Mouse (Mus musculus): ENCODE measurements around the gene Tmem108.

Gene Tmem108

DNA sequence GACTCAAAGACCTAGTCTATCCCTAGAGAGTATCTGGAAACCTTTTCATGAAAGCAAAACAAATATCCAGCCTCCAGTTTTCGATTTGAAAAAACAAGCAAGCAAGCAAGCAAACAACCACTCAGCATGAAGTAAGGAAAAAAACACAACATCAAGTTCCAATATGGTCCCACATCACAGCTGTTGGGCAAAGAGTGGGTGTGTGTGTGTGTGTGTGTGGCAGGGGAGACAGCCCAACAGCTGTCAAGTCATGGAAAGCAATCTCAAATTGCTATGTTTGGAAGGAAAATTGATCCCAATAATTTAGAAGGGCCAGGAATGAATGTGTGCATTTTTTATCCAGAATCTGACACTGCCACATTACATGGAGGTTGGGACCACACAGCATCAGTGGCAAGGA, 155.6 kb downstream of the Tmem108 start:
- H3K4me1 ChIP-seq (replicated peaks; ENCODE audit: low read depth, low read length): no peaks in the 10 kb centered on the region
- H3K27me3 ChIP-seq (ENCODE audit: insufficient read depth, low read length): no peaks in the 10 kb centered on the region
- H3K9me3 ChIP-seq (ENCODE audit: low read length): peaks cover 5% of the 10 kb centered on the region; the same call in 1 of the 2 replicates
- no peak overlapping the region for H3K4me3 ChIP-seq (replicated peaks; ENCODE audit: low read length)
- TF ChIP-seq NANOG (IDR thresholded peaks at IDR 0.05; ENCODE audit: borderline replicate concordance, low read length) (no peak), CTCF (conservative IDR thresholded peaks at IDR 0.05; ENCODE audit: low read length) (no peak), POU5F1 (IDR thresholded peaks at IDR 0.05; ENCODE audit: borderline replicate concordance, low read length) (no peak)
- H3K36me3 ChIP-seq (ENCODE audit: insufficient read depth, low read length): no peaks in the 10 kb centered on the region

DNA sequence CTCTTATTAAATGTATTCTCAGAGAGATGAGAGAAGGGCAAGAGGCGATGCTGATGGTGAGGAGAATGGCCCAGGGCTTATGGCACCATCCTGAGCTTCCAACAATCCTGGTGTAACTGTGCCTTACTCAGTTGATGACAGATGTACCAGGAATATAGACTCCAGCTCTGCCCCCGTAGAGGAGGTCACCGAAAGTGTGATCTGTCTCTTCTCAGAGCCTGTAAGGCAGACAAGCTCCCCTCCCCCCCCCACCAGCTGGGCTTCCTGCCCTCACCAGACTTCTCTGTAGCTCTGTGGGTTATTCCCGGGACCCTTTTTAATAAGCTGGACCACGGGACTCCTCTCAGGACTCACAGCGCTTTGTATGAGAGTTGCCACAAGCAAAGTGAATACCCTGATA, 157.8 kb downstream of the Tmem108 start:
- H3K4me1 ChIP-seq (replicated peaks; ENCODE audit: low read depth, low read length): no peaks in the 10 kb centered on the region
- H3K4me3 ChIP-seq (replicated peaks; ENCODE audit: low read length): no peak overlapping the region
- no peaks in the 10 kb centered on the region for H3K27me3 ChIP-seq (ENCODE audit: insufficient read depth, low read length)
- TF ChIP-seq CTCF (conservative IDR thresholded peaks at IDR 0.05; ENCODE audit: low read length) (no peak), POU5F1 (IDR thresholded peaks at IDR 0.05; ENCODE audit: borderline replicate concordance, low read length) (no peak), NANOG (IDR thresholded peaks at IDR 0.05; ENCODE audit: borderline replicate concordance, low read length) (no peak)
- H3K9me3 ChIP-seq (ENCODE audit: low read length): no peaks in the 10 kb centered on the region
- no peaks in the 10 kb centered on the region for H3K36me3 ChIP-seq (ENCODE audit: insufficient read depth, low read length)

DNA sequence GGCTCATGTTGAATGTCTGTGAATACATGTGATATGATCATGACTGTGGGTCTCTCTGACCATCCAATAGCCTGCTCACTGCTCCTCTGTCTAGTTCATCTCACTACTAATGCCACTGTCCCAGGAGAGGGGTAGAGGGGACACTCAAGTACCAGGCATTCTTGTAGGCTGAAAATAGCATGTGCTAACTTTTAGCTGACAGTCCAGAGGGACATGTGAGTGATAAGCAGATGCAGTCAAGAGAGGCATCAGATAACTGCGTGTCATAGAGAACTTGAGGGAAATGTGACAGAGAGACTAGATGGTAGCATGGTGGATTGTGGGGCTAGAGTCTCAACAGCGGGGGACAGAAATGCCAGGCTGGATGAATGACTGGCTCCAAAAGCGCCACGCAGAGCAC, 159.8 kb downstream of the Tmem108 start:
- Histone ChIP-seq H3K36me3 (ENCODE audit: insufficient read depth, low read length) (no peaks in the 10 kb centered on the region), H3K27me3 (ENCODE audit: insufficient read depth, low read length) (no peaks in the 10 kb centered on the region), H3K4me3 (replicated peaks; ENCODE audit: low read length) (no peak overlapping the region), H3K9me3 (ENCODE audit: low read length) (no peaks in the 10 kb centered on the region), H3K4me1 (replicated peaks; ENCODE audit: low read depth, low read length) (no peaks in the 10 kb centered on the region)
- TF ChIP-seq NANOG (IDR thresholded peaks at IDR 0.05; ENCODE audit: borderline replicate concordance, low read length) (no peak), POU5F1 (IDR thresholded peaks at IDR 0.05; ENCODE audit: borderline replicate concordance, low read length) (no peak), CTCF (conservative IDR thresholded peaks at IDR 0.05; ENCODE audit: low read length) (no peak)

DNA sequence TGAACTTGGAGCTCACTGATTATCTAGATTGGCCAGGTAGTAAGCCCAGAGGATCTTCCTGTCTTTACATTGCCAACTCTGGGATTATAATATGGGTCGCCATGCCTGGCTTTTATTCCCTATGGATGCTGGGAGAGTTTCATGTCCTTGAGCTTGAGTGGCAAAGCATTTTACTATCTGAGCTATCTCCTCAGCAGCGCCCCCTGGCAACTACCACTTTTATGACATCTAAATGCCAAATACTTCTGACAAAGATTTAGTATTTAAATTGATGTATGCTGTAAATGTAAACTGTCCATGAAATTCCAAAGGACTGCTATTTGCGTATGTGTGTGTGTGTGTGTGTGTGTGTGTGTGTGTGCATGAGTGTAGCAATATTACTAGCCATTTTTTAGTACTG, 160.8 kb downstream of the Tmem108 start:
- Histone ChIP-seq H3K36me3 (ENCODE audit: insufficient read depth, low read length) (no peaks in the 10 kb centered on the region), H3K4me1 (replicated peaks; ENCODE audit: low read depth, low read length) (no peaks in the 10 kb centered on the region), H3K4me3 (replicated peaks; ENCODE audit: low read length) (no peak overlapping the region), H3K9me3 (ENCODE audit: low read length) (no peaks in the 10 kb centered on the region), H3K27me3 (ENCODE audit: insufficient read depth, low read length) (no peaks in the 10 kb centered on the region)
- no peak for TF ChIP-seq NANOG (IDR thresholded peaks at IDR 0.05; ENCODE audit: borderline replicate concordance, low read length)
- TF ChIP-seq POU5F1 (IDR thresholded peaks at IDR 0.05; ENCODE audit: borderline replicate concordance, low read length): no peak
- TF ChIP-seq CTCF (conservative IDR thresholded peaks at IDR 0.05; ENCODE audit: low read length): peak; percentile 36

DNA sequence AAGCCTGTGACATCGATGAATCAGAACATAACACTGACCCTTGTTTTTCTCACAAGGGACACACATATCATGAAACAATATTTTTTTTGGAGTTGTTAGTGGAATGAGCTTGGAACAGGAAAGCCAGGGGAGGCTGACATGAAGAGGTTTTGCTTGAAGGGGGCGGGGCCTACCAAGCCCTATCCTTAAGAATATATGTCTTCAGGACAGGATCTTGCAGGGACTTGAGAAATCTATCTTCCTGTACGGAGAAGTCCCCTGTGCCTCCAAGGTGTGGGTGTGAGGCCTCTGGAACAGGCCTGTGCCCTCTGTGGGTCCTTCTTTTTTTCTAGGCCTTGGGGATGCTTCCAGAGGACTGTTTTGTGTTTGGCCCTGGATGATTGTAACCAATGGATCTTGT, 161.7 kb downstream of the Tmem108 start:
- Histone ChIP-seq H3K36me3 (ENCODE audit: insufficient read depth, low read length) (no peaks in the 10 kb centered on the region), H3K4me3 (replicated peaks; ENCODE audit: low read length) (no peak overlapping the region), H3K9me3 (ENCODE audit: low read length) (no peaks in the 10 kb centered on the region), H3K4me1 (replicated peaks; ENCODE audit: low read depth, low read length) (no peaks in the 10 kb centered on the region), H3K27me3 (ENCODE audit: insufficient read depth, low read length) (no peaks in the 10 kb centered on the region)
- TF ChIP-seq NANOG (IDR thresholded peaks at IDR 0.05; ENCODE audit: borderline replicate concordance, low read length) (no peak), POU5F1 (IDR thresholded peaks at IDR 0.05; ENCODE audit: borderline replicate concordance, low read length) (no peak), CTCF (conservative IDR thresholded peaks at IDR 0.05; ENCODE audit: low read length) (no peak)

DNA sequence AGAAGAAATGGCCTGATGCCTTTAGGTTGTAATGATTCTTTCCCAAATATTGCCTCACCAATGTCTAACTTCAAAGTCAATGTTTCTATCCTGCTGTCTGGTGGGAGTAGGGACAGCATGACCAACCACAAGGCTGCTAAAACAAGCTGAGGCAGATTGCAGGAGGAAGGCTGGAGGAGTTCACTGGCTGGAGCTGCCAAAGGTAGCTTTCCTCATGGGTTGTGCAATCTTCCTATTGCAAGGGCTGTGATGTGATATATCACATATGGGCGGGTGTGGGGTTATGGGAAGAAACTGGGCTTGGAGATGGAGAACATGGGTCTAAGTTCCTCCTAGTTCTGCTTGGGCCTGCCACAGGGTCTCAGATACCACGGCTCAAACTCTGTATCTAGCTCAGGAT, 163.8 kb downstream of the Tmem108 start:
- Histone ChIP-seq H3K36me3 (ENCODE audit: insufficient read depth, low read length) (no peaks in the 10 kb centered on the region), H3K27me3 (ENCODE audit: insufficient read depth, low read length) (no peaks in the 10 kb centered on the region), H3K4me3 (replicated peaks; ENCODE audit: low read length) (no peak overlapping the region), H3K9me3 (ENCODE audit: low read length) (no peaks in the 10 kb centered on the region), H3K4me1 (replicated peaks; ENCODE audit: low read depth, low read length) (no peaks in the 10 kb centered on the region)
- TF ChIP-seq CTCF (conservative IDR thresholded peaks at IDR 0.05; ENCODE audit: low read length): no peak
- no peak for TF ChIP-seq NANOG (IDR thresholded peaks at IDR 0.05; ENCODE audit: borderline replicate concordance, low read length)
- TF ChIP-seq POU5F1 (IDR thresholded peaks at IDR 0.05; ENCODE audit: borderline replicate concordance, low read length): no peak

DNA sequence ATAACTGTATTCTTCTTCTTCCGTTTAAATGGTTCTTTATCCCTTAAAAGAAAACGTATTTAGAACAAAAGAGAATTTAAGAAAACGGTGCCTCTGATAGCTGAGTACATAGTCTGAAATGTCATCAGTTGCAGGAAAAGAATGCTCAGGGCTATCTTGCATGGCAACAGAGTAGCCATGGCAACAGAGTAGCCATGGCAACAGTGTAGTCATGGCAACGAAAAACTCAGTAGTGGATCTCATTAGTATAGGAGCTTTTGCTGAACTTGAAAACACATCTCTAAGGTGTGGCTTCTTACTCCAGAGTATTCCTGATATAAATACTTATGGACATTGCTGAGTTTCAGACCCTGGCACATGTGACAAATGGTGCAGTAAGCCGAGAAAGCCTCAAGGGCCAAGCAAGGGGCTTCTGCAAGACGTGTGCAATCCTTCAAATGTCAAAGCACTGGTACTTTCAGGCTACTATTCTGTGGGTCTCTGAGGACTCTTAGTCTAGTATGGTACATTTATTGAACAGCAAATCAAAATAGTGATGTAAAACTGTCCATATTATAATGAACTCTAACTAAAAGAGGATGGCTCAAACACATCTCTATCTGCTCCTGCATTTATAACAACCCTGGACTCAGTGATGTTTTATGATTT, 166.3 kb downstream of the Tmem108 start:
- no peaks in the 10 kb centered on the region for H3K36me3 ChIP-seq (ENCODE audit: insufficient read depth, low read length)
- H3K27me3 ChIP-seq (ENCODE audit: insufficient read depth, low read length): no peaks in the 10 kb centered on the region
- TF ChIP-seq CTCF (conservative IDR thresholded peaks at IDR 0.05; ENCODE audit: low read length) (no peak), POU5F1 (IDR thresholded peaks at IDR 0.05; ENCODE audit: borderline replicate concordance, low read length) (no peak), NANOG (IDR thresholded peaks at IDR 0.05; ENCODE audit: borderline replicate concordance, low read length) (no peak)
- H3K4me3 ChIP-seq (replicated peaks; ENCODE audit: low read length): no peak overlapping the region
- no peaks in the 10 kb centered on the region for H3K9me3 ChIP-seq (ENCODE audit: low read length)
- H3K4me1 ChIP-seq (replicated peaks; ENCODE audit: low read depth, low read length): no peaks in the 10 kb centered on the region

DNA sequence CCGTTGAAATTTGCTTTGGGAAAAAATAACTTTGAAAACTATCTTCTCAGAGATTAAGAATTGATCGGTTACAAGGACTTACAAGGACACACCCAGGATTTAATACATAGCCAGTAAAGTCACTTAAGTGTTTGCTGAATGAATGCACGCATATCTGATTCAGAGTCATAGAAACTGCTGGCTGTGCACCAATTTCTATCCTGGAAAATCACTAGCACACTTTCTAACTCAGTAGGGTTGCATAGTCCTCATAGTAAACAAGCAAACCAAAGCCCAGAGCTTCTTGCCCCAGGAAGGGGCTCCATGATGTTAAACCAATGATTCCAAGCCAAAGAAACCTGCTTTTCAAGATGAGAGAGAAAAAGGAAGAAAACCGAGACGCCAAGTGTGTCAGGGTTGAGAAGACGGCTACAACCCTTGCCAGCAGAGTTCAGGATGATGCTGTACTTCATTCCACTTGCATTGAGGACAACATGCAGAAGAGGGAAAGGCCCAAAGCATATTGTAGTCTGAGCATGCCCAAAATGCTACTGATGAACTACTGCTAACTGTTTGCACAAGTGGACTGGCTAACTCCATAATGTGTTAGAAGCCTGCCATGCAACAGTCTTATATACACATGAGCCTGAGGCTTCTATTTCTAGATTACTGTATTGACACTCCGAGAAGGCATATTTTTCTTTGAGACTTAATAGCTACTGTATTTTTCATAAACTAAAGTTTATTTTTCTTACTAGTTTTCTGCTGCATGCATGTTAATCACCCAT, 167.0 kb downstream of the Tmem108 start:
- Histone ChIP-seq H3K36me3 (ENCODE audit: insufficient read depth, low read length) (no peaks in the 10 kb centered on the region), H3K4me1 (replicated peaks; ENCODE audit: low read depth, low read length) (no peaks in the 10 kb centered on the region), H3K27me3 (ENCODE audit: insufficient read depth, low read length) (no peaks in the 10 kb centered on the region), H3K4me3 (replicated peaks; ENCODE audit: low read length) (no peak overlapping the region), H3K9me3 (ENCODE audit: low read length) (no peaks in the 10 kb centered on the region)
- no peak for TF ChIP-seq NANOG (IDR thresholded peaks at IDR 0.05; ENCODE audit: borderline replicate concordance, low read length)
- no peak for TF ChIP-seq POU5F1 (IDR thresholded peaks at IDR 0.05; ENCODE audit: borderline replicate concordance, low read length)
- no peak for TF ChIP-seq CTCF (conservative IDR thresholded peaks at IDR 0.05; ENCODE audit: low read length)
